Mouse (Mus musculus) thymus, postnatal 4 days (tissue): ENCODE results near the gene 9130230L23Rik.
"Not testable (repeated sequence)": the region's sequence is repeated elsewhere in the genome, so short reads cannot be mapped to it uniquely, and the experiment has no call there.

Source experiments
- DNase-seq: peaks from one replicate; pipeline ENCODE4 v3.0.0; 2021

The 9130230L23Rik gene

GRCm38 (mm10) chr5:66005041-66005678, 1.1 kb upstream of the 9130230L23Rik start:
- no peak for DNase-seq

- no peak for DNase-seq
Measured at GRCm38 (mm10) chr5:66001232-66001631, 2.9 kb downstream of the 9130230L23Rik start.

GRCm38 (mm10) chr5:66000567-66001125, 3.4 kb downstream of the 9130230L23Rik start:
- DNase-seq: no peak

- DNase-seq: no peak
Measured at GRCm38 (mm10) chr5:66000074-66000473, 4.0 kb downstream of the 9130230L23Rik start.

- no peak for DNase-seq
Measured at GRCm38 (mm10) chr5:65999106-65999505, 5.0 kb downstream of the 9130230L23Rik start.

- no peak for DNase-seq
Measured at GRCm38 (mm10) chr5:65997813-65998212, 6.3 kb downstream of the 9130230L23Rik start.

- DNase-seq: no peak
Measured at GRCm38 (mm10) chr5:65994643-65995042, 9.4 kb downstream of the 9130230L23Rik start.

GRCm38 (mm10) chr5:65991191-65991590, 12.9 kb downstream of the 9130230L23Rik start:
- DNase-seq: no peak

GRCm38 (mm10) chr5:65987004-65987403, 17.1 kb downstream of the 9130230L23Rik start:
- DNase-seq: not testable (repeated sequence)

GRCm38 (mm10) chr5:65986426-65986825, 17.7 kb downstream of the 9130230L23Rik start:
- no peak for DNase-seq

- no peak for DNase-seq
Measured at GRCm38 (mm10) chr5:65975731-65976130, 28.4 kb downstream of the 9130230L23Rik start.

GRCm38 (mm10) chr5:65973189-65973588, 30.9 kb downstream of the 9130230L23Rik start:
- no peak for DNase-seq

- DNase-seq: no peak
Measured at GRCm38 (mm10) chr5:65968004-65968403, 36.1 kb downstream of the 9130230L23Rik start.

GRCm38 (mm10) chr5:65967091-65967490, 37.0 kb downstream of the 9130230L23Rik start:
- no peak for DNase-seq

- DNase-seq: no peak
Measured at GRCm38 (mm10) chr5:65965771-65966279, 38.3 kb downstream of the 9130230L23Rik start.

- DNase-seq: no peak
Measured at GRCm38 (mm10) chr5:65963291-65963690, 40.8 kb downstream of the 9130230L23Rik start.

GRCm38 (mm10) chr5:65960597-65960950, 43.5 kb downstream of the 9130230L23Rik start:
- DNase-seq: no peak

- peak; percentile 19 for DNase-seq
Measured at GRCm38 (mm10) chr5:65959893-65960596, 44.0 kb downstream of the 9130230L23Rik start.

- peak; percentile 80 for DNase-seq
Measured at GRCm38 (mm10) chr5:65958597-65958996, 45.5 kb downstream of the 9130230L23Rik start.

GRCm38 (mm10) chr5:65956144-65957008, 47.7 kb downstream of the 9130230L23Rik start:
- no peak for DNase-seq

GRCm38 (mm10) chr5:65955343-65956143, 48.5 kb downstream of the 9130230L23Rik start:
- DNase-seq: peak; percentile 94
